Mouse (Mus musculus) neural tube, embryonic 15.5 days (tissue): ENCODE results near the gene Itm2c. TPM values are rescaled to one million over a fixed set of nuclear protein-coding genes. Genes with fewer than 3 reads are reported as not detected.

ENCODE experiments used
- ATAC-seq: fragments of 200-750 bp; cut with Nextera tagmentation; 2 replicates; pipeline ENCODE4 v1.8.0; 2017; ENCODE audit warnings: mild to moderate bottlenecking, moderate TSS enrichment, moderate library complexity; ENCODE audit not compliant: low FRiP score
- H3K27ac ChIP-seq: fragments of 300-500 bp; sonication (generic); replicated peaks from 2 replicates; pipeline ENCODE4 v1.5.1; 2015; ENCODE audit warnings: mild to moderate bottlenecking, inconsistent platforms
- H3K27me3 ChIP-seq: fragments of 300-500 bp; sonication (generic); replicated peaks from 2 replicates; pipeline ENCODE4 v1.6.1; 2015; ENCODE audit warnings: inconsistent platforms
- H3K36me3 ChIP-seq: fragments of 300-500 bp; sonication (generic); 2 replicates; pipeline ENCODE4 v1.6.1; 2015; ENCODE audit warnings: inconsistent platforms
- H3K4me1 ChIP-seq: fragments of 300-500 bp; sonication (generic); 2 replicates; pipeline ENCODE4 v1.6.1; 2015; ENCODE audit warnings: inconsistent platforms
- H3K4me2 ChIP-seq: fragments of 300-500 bp; sonication (generic); 2 replicates; pipeline ENCODE4 v1.6.1; 2015; ENCODE audit warnings: inconsistent platforms, mild to moderate bottlenecking, moderate library complexity
- H3K4me3 ChIP-seq: fragments of 300-500 bp; sonication (generic); replicated peaks from 2 replicates; pipeline ENCODE4 v1.5.1; 2015; ENCODE audit warnings: mild to moderate bottlenecking, inconsistent platforms
- H3K9ac ChIP-seq: fragments of 300-500 bp; sonication (generic); replicated peaks from 2 replicates; pipeline ENCODE4 v1.6.1; 2015; ENCODE audit warnings: mild to moderate bottlenecking, inconsistent platforms
- H3K9me3 ChIP-seq: fragments of 300-500 bp; sonication (generic); replicated peaks from 2 replicates; pipeline ENCODE4 v1.6.1; 2016; ENCODE audit warnings: inconsistent platforms
- WGBS: fragments of 180-500 bp; shearing (Covaris S2); methylation state at CpG from one replicate; pipeline ENCODE4 v1.1.7; 2015; ENCODE audit warnings: mixed read lengths; 5-methylcytosine and 5-hydroxymethylcytosine counted together
- polyA plus RNA-seq: library from polyadenylated mRNA; unstranded; fragments of >200 nt; fragmentation: Nextera tagmentation; extraction: Ambion mirVana; gene quantifications from 2 replicates; pipeline ENCODE4 v1.2.1, GENCODE M21; 2015

The Itm2c gene
- polyA plus RNA-seq, 1 experiment from 2014 or later: 185 TPM

DNA sequence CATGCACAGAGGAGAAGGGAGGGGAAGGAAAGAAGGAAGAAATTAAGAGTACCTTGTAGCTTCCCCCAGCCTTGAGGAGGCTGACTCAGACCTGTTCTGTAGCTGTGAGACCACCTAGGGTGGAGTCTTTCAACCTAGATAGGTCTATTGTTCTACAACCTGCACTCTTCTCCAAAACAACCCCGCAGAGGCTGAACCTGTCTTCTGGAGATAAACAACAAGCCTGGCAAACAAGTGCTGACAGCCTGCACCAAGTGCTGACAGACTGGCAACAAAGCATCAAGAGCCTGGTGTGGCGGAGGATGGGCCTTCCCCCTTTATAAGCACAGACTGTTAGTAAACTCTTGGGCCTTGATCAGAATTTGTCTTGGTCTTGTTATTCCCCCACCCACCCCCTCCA lies 23.5 kb upstream of the Itm2c start:
- no peak for ATAC-seq
- H3K9ac ChIP-seq: no peak overlapping the region
- no peaks in the 10 kb centered on the region for H3K36me3 ChIP-seq
- no peaks in the 10 kb centered on the region for H3K27me3 ChIP-seq
- H3K9me3 ChIP-seq: no peaks in the 10 kb centered on the region
- H3K4me2 ChIP-seq: no peak overlapping the region
- no peak overlapping the region for H3K4me3 ChIP-seq
- H3K27ac ChIP-seq: no peak overlapping the region
- 81% methylated on average over 2 of the region's 2 CpGs for whole genome bisulfite sequencing
- no peaks in the 10 kb centered on the region for H3K4me1 ChIP-seq

DNA sequence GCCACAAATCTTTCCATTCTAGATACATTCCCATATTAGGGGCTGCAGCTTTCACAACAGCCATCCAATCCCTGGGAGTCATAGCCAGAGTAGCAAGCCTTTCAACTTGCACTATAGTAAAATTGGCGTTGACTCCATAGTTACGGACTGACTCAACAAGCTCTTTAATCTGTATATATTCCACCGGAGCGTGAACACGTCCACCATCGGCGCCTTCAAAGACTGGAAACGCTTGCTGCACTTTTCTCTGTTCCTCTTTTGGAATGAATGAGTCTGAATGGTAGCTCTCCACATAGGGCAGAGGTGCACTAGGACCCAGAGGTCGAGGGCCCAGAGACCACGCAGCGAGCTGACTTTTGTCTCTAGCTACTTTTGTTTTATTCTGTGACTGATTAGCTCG lies 12.1 kb upstream of the Itm2c start:
- Histone ChIP-seq H3K4me2 (no peak overlapping the region), H3K27ac (no peak overlapping the region), H3K9ac (no peak overlapping the region), H3K4me3 (no peak overlapping the region), H3K27me3 (no peaks in the 10 kb centered on the region), H3K36me3 (no peaks in the 10 kb centered on the region), H3K4me1 (no peaks in the 10 kb centered on the region), H3K9me3 (peaks cover 14% of the 10 kb centered on the region)
- 96% methylated on average over 12 of the region's 12 CpGs for WGBS
- no peak for ATAC-seq

DNA sequence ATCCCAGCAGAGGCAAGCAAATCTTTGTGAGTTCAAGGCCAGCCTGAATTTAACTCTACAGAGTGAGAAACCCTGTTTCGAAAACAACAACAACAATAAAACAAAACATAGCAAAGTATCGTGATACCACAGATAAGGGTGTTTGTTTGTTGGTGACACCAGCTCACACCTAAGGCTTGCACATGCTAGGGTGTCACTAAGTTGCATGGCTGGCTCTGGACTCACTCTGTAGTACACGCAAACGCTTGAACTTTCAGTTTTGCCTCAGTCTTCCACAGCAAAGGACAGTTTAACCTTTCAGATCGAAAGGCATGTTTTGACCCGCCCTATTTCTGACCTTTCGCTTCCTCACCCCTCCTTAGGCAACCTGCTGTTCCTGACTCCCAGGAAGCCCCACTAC lies 6.9 kb upstream of the Itm2c start:
- no peak for ATAC-seq
- no peaks in the 10 kb centered on the region for H3K4me1 ChIP-seq

DNA sequence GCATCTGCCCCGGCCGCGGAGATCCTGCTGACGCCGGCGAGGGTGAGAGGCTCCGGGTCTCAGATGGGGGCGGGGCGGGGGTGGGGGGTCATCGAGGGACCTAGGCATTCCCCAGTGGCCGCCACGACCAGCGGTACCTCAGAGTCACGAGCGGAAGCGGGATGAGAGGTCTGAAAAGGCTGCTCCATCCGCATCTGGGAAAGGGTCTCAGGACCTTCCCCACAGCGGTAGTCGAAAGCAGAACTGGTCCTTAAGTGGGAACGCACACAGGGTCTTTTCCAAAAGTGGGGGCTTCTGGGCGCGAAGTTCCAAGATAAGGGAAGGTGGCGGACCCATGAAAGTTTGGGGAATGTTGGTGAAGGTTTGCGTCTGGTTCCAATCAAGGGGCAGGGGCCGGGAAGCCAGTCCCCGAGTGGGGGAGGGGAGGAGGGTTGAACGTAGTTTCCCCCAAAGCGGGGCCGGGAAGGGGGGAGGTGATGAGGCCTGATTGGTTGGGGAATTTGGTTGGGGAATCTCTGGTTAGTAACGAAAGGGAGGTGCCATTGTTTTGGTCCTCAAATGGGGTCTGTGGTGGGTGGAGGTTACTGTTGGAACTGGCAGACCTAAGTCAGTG lies 773 bp downstream of the Itm2c start:
- ATAC-seq: peak; percentile 54
- Histone ChIP-seq H3K27me3 (no peaks in the 10 kb centered on the region), H3K4me2 (peak overlapping the region; percentile 88), H3K9ac (peak overlapping the region; percentile 82), H3K4me3 (peak overlapping the region; percentile 85), H3K9me3 (no peaks in the 10 kb centered on the region), H3K36me3 (no peaks in the 10 kb centered on the region), H3K27ac (peak overlapping the region; percentile 90), H3K4me1 (peaks cover 55% of the 10 kb centered on the region)
- 3% methylated on average over 30 of the region's 30 CpGs for WGBS

More for the DNA sequence above, 6.9 kb upstream of the Itm2c start:
- Histone ChIP-seq H3K4me2 (no peak overlapping the region), H3K9me3 (peaks cover under 1% of the 10 kb centered on the region; the same call in 1 of the 2 replicates), H3K27ac (no peak overlapping the region), H3K27me3 (no peaks in the 10 kb centered on the region), H3K4me3 (no peak overlapping the region), H3K9ac (no peak overlapping the region), H3K36me3 (no peaks in the 10 kb centered on the region)
- 90% methylated on average over 7 of the region's 7 CpGs for WGBS

DNA sequence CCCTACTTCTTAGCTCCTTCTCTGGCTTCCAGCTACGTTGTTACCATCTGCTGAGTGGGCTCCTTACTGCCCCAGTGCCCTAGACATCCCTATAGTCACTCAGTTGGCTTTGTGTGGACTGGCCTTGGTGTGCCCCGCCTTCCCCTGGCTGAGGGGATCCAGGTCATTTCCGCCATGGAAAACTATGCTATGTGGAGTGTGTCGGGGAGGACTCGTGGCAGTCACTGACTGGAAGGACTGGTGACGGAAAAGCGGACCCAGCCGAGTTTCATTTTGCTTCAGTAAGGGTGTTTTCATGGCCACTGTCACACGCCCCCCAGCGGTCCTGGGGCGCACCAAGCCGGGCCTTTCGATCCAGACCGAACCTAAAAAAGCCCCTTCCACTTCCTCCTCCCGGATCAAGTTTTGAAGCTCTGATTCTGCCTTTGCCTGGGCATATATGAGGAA lies 1.3 kb downstream of the Itm2c start:
- peaks cover 60% of the 10 kb centered on the region for H3K4me1 ChIP-seq
- WGBS: 4% methylated on average over 15 of the region's 15 CpGs
- ATAC-seq: peak; percentile 46

DNA sequence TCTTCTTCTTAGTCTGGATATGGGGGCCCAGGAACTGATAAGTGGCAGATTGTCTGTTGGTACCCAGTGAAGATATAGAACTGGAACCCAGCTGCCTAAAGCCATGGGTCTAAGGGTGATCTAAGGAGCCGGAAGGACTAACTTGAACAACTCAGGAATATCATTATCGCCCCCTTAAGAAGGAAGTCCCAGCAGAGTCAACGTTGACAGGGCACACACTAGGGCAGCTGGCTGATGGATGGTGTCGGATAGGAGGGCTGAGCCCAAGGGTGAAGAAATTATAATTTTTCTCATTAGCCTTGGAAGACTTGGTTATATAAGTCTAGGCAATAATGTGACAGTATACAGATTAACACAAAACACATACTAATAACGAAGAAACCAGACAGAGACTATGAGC lies 2.0 kb downstream of the Itm2c start:
- no peaks in the 10 kb centered on the region for H3K27me3 ChIP-seq
- ATAC-seq: no peak
- peak overlapping the region; percentile 85 for H3K4me3 ChIP-seq
- no peaks in the 10 kb centered on the region for H3K36me3 ChIP-seq
- H3K9me3 ChIP-seq: no peaks in the 10 kb centered on the region
- H3K9ac ChIP-seq: peak overlapping the region; percentile 82
- peaks cover 67% of the 10 kb centered on the region for H3K4me1 ChIP-seq
- H3K27ac ChIP-seq: peak overlapping the region; percentile 90
- 58% methylated on average over 5 of the region's 5 CpGs for WGBS
- H3K4me2 ChIP-seq: peak overlapping the region; percentile 88

More for the DNA sequence above, 1.3 kb downstream of the Itm2c start:
- Histone ChIP-seq H3K4me3 (peak overlapping the region; percentile 85), H3K27me3 (no peaks in the 10 kb centered on the region), H3K36me3 (no peaks in the 10 kb centered on the region), H3K4me2 (peak overlapping the region; percentile 88), H3K9ac (peak overlapping the region; percentile 82), H3K9me3 (no peaks in the 10 kb centered on the region), H3K27ac (peak overlapping the region; percentile 90)

DNA sequence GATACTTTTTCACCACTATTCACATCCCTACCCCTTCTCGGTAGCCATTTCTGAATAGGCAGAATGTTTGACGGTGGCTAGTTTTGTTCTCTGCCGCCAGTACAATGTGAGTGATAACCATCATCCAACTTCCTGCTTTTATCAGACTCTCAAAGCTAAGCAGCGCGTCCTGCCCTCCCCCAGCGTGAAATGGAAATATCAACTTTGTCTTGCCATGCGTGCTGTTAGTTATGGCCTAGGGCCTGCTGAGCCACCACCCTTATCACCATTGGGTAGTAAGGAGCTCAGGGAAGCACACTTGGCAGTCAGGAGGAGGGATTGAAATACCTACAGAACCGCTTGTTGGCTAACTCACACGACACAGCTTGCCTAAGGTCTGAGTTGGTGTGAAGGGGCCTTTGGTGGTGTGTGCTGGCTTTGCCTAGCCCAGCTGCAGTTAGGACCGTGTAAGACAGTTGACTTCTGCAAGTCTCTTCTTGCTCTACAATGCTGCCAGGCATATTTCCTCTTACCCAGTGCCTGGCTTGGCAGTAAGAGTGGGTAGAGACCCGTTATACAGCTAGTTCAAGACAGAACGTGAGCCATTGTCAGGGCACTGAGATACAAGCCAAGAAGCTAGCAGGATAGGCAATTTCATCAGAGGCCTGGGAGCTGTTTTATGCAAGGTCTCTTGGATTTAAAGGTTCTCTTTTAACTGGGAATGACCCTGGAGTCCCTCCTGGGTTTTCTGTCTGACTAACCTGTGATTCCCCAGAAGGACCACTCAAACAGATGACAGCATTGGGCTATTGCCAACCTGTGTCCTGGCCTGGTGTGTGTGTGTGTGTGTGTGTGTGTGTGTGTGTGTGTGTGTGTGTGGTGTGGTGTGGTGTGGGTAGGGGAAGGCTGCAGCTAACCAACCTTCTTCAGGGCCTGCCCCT lies 3.0 kb downstream of the Itm2c start:
- no peaks in the 10 kb centered on the region for H3K9me3 ChIP-seq
- 49% methylated on average over 12 of the region's 12 CpGs for WGBS
- H3K4me1 ChIP-seq: peaks cover 76% of the 10 kb centered on the region
- H3K27me3 ChIP-seq: no peaks in the 10 kb centered on the region
- H3K4me3 ChIP-seq: peak overlapping the region; percentile 85
- H3K36me3 ChIP-seq: no peaks in the 10 kb centered on the region
- peak overlapping the region; percentile 69 for H3K27ac ChIP-seq
- ATAC-seq: no peak
- H3K9ac ChIP-seq: peak overlapping the region; percentile 37
- H3K4me2 ChIP-seq: peak overlapping the region; percentile 88

DNA sequence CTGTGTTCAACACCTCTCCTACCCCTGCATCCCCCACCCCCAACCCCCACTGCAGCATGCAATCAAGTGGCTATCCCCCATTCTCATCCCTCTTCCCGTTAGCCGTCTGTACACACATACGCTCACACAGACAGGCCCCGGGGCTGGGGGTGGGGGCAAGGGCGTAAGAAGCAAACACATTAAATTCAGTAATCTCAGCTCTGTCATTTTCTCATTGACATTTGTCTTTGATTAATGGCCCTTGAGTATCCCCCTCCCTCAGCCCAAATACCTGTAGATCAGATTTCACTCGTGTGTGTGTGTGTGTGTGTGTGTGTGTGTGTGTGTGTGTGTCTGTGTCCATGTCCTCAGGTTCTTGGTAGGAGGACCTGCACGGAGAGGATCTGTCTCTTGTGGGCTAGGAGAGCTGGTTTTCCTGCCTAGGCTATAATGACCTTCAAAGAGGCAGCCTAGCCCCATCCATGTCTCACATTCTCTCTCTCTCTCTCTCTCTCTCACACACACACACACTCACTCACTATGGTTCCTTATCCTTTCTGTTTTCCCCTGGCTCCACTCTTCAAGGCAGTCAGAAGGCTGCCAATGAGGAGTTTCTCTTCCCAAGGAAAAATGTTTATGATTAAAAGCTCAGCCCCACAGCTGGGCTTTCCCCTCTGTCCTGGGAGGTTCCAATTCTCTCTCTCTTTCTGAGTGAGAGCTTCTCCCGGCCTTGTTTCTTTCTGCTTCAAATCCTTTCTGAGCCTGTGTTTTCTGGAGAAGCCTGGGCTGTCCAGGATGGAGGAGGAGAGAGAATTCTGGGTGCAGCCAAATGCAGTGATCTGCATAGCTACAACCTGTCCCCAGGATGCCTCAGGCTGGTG lies 4.0 kb downstream of the Itm2c start:
- no peak overlapping the region for H3K4me3 ChIP-seq

DNA sequence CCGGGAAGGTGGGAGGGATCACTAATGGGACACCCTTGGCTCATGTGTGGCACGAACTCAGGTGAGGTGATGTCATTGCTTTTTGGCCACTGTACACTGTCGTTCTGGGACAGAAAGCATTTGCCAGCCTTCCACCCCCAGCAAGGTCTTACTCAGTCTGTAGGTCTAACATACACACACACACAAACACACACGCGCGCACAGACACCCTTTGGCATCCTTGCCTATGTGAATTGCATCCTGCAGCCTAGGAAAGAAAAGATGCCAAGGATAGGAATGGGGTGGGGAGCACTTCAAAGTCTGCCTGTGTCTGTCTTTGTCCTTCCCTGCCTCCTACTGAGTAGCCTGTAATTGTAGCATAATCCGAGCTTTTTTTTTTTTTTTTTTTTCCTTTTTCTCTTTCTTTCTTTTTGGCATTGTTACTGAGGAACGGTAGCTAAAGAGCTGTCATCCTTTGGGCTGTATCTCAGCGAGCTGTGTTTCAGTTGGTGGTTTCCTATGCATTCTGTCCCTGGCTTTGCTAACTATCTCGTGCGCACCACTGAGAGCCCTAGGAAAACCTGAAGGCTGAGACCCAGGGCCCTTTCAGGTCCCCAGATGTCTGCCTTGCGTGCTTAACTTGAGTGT lies 4.8 kb downstream of the Itm2c start:
- H3K4me3 ChIP-seq: no peak overlapping the region

More for the DNA sequence above, 4.0 kb downstream of the Itm2c start:
- ATAC-seq: no peak
- Histone ChIP-seq H3K27ac (peak overlapping the region; percentile 69), H3K4me2 (peak overlapping the region; percentile 88), H3K4me1 (peaks cover 85% of the 10 kb centered on the region), H3K36me3 (peaks cover 3% of the 10 kb centered on the region), H3K9me3 (no peaks in the 10 kb centered on the region), H3K9ac (peak overlapping the region; percentile 17; the same call in 1 of the 2 replicates), H3K27me3 (no peaks in the 10 kb centered on the region)
- WGBS: 29% methylated on average over 8 of the region's 8 CpGs

DNA sequence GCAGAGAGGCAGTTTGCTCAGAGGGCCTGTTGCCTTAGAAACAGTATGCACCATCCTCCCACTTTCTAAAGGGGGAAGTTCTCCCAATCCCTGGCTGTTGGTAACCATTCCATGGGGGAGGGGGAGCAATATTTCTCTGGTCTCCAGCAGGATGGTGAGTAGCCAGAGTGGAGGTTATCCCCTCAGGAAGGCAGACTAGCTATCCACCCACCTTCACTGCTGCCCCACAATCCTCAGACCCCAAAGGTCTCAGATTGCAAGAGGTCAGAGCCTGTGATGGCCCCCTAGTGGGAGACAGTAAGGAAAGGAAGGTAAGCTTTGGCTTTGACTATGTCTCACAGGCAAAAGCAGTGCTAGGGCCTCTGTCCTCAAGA lies 5.3 kb downstream of the Itm2c start:
- H3K27ac ChIP-seq: peak overlapping the region; percentile 69
- H3K9me3 ChIP-seq: no peaks in the 10 kb centered on the region
- H3K9ac ChIP-seq: 0 out of 2 replicates have a peak overlapping the region, but pooled peaks have one; percentile 17
- no peak overlapping the region for H3K4me3 ChIP-seq
- H3K4me2 ChIP-seq: peak overlapping the region; percentile 88
- H3K4me1 ChIP-seq: peaks cover 78% of the 10 kb centered on the region
- peaks cover 14% of the 10 kb centered on the region for H3K36me3 ChIP-seq
- H3K27me3 ChIP-seq: no peaks in the 10 kb centered on the region
- ATAC-seq: no peak

More for the DNA sequence above, 4.8 kb downstream of the Itm2c start:
- Histone ChIP-seq H3K9me3 (no peaks in the 10 kb centered on the region), H3K4me1 (peaks cover 81% of the 10 kb centered on the region), H3K36me3 (peaks cover 10% of the 10 kb centered on the region), H3K27me3 (no peaks in the 10 kb centered on the region), H3K9ac (0 out of 2 replicates have a peak overlapping the region, but pooled peaks have one; percentile 17), H3K4me2 (peak overlapping the region; percentile 88), H3K27ac (peak overlapping the region; percentile 69)
- ATAC-seq: no peak
- WGBS: 26% methylated on average over 12 of the region's 12 CpGs
